Mouse (Mus musculus) monocyte, adult 5-6 weeks (primary cell): ENCODE data around the gene Gm11114. TPM values are rescaled to one million over a fixed set of nuclear protein-coding genes. Genes with fewer than 3 reads are reported as not detected.

Source experiments
- ATAC-seq: fragments of 153-309, 156-312 bp; replicated peaks from 2 replicates; pipeline ENCODE4 v1.8.0; 2017; ENCODE audit warnings: mild to moderate bottlenecking; ENCODE audit not compliant: low TSS enrichment, insufficient number of reproducible peaks, severe bottlenecking, poor library complexity, low FRiP score
- total RNA-seq: library from RNA; stranded (forward); fragments of 200-1000, 200-491, 200-594 nt; gene quantifications from 3 replicates; pipeline ENCODE4 v1.2.3, GENCODE M21; 2017

The Gm11114 gene
- not detected in 3 replicates for total RNA-seq

DNA sequence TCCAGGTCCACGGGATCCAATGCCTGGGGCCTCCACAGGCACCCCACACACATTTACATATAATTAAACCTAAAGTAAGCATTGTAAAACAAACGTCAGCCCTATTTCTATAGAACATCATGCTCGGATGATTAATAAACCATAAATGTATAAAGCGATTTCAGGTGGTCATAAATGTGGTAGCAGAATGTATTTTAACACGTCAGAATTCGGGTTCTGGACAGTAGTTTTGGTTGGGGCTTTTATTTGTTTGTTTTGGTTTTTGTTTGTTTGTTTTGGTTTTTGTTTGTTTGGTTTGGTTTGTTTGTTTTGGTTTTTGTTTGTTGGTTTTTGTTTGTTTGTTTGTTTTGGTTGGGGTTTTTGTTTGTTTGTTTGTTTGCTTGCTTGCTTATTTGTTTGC, at the start of gene Gm11114:
Gene Gm11114, plus strand, starts transcription at position 301 of the 400 bp plus-strand sequence.
- ATAC-seq: no peak

DNA sequence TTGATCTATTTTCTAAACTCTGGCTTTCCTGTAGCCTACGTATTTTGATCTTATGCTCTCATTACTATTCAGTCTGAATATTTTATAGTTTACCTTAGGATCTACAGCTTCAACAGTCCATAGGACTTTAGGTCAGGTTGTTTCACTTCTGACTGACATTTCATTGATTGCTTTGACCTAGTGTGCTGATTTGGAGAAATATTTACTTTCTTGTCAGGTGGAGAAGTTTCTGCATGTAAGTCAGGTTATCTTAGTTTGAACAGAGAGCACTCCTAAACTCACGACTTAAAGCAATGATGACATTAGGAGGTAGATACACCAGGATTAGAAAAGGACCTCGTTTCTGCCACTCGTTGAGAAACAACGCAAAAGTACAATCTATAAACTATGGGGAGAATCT, 45.7 kb upstream of the Gm11114 start:
- no peak for ATAC-seq

DNA sequence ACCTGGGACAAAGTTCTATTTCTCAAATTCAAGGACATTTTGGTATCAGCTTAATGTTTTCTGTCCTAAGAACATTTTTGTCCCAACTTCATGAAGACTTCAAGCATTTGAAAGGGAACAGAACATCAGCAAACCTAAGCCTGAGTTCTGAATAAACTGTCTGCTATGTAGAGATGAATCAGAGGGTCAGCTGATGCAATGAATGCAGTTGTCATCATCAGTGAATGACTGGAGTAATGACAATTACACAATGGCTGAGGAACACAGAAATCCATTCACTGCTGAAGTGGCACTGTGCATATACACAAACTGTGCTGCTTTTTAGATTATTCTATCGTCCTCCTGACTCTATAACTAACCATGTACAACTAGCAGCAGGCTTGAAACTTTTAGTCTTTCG, 38.5 kb upstream of the Gm11114 start:
- ATAC-seq: no peak

DNA sequence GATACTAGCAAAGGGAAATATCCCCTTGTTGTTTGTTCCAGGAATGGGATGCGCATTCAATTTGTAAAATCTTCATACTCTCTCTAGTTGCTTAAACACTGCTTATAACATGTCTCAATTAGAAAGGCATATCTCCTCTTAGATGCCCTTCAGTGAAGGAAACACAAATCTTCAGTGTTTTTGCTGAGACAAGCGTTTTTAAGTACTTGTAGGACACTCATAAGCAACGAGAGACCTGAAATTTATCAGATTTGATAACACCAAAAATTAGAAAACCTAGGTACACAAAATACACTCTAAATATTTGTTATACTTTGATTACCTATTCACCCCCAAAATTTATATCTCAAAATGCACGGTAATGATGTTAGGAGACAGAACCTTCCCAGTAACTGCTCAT, 9.7 kb upstream of the Gm11114 start:
- no peak for ATAC-seq

DNA sequence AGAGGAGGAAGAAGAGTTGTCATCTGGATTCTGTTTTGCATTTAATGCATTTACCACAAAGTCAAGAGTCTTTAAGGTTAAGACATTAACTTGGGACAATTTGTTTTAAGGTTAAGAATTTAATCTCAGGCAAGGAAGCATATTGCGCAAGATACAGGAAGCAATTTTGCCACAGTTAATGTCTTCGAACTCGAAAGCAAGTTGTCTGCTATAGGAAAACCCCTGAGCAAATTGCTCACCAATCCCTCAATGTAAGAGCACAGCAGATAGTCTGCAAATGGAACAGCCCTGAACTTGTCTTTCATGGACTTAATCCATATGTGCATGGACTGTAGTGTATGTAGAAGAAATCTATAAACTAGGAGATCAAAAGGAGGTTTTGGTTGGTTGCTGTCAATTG, 9.2 kb upstream of the Gm11114 start:
- ATAC-seq: no peak

DNA sequence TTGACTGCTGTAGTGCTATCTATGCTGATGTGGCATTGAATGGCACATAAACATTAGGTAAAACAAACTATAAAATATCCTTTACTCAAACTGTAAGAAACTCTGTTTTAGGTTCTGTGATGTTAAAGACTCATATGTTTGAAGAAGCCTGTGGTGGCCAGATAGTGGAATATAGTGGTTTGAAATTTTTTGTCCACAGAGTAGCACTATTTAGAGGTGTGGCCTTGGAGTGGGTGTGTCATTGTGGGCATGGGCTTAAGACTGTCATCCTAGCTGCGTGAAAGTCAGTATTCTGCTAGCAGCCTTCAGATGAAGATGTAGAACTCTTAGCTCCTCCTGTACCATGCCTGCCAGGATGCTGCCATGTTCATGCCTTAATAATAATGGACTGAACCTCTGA, 3.5 kb downstream of the Gm11114 start:
- no peak for ATAC-seq

DNA sequence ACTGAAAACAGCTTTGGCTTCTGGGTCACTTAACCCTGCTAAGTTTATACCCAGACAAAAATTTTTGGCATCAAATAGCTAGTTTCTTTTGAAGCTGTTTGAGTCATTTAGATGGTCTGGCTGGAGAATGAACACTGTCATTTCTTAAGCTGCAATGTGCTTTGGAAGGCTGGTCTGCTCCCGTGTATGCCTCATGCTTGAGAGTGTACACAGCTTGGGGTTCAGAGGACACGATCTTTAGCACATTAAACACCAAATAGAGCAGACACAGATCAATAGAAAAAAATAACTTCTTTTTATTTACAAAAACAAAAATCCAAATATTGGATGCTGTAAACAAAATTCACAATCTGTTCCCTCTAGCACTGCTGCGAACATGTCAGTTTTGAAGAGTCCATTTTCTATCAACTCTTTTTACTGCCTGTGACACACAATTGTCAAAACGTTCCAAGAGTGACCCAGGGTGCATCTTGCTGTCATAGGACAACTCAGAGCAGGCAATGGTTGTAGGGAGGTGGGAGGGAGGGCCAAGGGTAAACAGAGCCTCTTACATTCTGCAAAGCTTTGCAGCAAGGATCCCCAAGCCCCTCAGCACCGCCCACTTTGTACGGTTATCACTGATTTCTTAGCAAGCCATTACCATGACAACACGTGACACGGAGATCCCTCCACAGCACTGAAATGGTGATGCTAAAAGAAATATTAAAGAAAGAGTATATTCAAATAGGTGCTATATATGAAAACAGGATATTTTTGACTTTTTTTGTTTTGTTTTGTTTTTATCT, 7.8 kb downstream of the Gm11114 start:
- no peak for ATAC-seq

DNA sequence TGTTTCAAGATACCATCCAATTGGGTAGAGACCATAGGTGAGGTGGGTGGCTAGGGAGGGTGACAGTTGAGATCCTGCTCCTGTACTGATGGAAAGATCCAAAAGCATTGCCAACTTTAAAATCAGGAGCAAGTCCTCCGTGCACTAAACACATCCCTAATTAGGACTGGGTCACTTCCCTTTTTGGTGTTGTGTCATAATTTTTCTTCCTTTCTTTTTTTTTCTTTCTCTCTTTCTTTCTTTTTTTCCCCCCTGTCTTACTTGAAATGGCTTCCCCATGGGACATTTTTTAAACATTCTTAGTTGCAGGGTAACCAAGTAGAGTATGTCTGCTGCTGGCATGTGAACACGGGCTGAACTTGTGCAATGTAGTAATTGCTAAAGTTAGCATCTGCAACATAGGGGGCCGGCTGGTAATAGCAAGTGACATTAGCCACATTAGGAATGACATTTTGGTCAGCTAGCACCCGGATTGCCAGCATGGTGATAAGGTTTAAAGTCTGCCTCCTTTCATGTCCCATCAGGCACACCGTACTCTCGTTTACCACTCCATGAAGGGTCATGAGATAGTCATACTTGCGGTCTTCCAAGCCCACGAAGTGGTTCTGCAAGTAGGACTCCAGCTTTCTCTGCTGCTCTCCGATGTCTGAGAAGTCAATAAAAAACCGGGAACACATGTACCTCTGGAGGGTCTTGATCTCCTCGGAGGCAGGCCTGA, 11.7 kb downstream of the Gm11114 start:
- ATAC-seq: no peak

DNA sequence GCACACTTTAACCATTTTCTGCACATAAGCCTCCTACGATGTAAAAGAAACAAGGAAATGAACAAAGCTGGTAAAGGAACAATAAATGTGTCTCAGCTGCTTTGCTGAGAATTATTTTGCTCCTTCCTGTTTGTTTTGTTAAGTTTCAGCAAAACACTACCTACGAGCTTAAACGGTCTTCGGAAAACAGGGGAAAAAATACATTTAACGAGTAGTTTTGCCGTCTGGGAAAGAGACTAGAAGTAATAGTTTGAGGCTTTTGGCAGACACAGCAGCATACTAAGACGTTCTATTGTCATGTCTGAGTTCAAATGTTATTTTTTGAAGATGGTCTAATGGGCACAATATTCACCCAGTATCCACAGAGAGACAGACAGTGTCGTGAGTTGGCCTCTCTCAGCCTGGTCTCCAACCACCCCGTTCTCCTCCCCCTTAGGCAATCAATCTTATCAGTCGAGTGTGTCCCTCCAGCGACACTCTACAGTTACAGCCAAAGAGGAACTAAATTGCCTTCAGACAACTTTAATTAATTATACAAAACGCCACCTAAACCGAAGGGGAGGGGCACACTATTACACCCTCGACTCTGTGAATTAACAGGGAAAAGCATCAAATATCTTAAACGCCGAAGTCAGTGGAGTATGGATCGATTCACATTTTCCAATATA, 12.8 kb downstream of the Gm11114 start:
- no peak for ATAC-seq

DNA sequence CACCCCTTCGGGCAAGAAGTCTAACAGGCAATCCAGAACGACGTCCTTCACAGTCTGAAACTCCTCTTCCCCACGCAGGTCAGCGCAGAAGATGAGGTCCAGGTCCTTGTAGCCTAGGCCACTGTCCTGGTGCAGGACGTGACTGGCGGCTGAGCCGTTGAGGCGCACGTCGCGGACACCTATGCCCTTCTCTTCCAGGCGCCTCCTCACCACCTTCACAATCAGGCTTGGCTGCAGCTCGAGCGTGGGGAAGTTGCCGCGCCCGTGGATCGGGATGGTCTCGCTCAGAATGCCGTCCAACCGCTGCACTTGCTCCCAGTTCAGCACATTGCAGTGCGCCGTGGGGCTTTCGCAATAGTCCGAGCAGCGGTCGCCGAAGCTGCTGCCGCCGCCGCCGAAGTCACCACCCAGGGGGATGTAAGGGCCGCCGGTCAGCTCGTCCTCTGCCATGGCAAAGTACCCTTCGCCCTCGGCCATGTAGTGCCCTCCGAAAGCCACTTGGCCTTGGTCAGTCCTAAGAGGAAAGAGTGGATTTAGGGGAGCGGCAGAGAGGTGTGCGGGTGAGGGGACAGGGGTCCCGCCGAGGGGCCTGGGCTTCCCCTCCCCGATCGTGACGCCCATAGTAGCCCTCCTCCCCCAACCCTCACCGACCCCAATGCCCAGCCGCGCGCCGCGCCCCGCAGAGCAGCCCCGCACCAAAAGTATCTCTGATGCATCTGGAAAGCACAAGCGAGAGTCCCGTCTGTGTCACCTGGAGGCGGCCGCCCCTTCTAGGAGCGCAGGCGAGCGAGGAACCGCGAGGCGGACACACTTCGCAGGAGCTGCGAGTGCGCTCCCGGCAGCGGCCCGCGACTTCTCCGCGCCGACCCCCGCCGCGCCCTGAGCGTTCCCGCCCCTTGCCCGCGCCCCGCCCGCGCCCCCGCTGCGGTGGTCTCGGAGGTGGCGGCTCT, 14.0 kb downstream of the Gm11114 start:
- ATAC-seq: peak; percentile 27

DNA sequence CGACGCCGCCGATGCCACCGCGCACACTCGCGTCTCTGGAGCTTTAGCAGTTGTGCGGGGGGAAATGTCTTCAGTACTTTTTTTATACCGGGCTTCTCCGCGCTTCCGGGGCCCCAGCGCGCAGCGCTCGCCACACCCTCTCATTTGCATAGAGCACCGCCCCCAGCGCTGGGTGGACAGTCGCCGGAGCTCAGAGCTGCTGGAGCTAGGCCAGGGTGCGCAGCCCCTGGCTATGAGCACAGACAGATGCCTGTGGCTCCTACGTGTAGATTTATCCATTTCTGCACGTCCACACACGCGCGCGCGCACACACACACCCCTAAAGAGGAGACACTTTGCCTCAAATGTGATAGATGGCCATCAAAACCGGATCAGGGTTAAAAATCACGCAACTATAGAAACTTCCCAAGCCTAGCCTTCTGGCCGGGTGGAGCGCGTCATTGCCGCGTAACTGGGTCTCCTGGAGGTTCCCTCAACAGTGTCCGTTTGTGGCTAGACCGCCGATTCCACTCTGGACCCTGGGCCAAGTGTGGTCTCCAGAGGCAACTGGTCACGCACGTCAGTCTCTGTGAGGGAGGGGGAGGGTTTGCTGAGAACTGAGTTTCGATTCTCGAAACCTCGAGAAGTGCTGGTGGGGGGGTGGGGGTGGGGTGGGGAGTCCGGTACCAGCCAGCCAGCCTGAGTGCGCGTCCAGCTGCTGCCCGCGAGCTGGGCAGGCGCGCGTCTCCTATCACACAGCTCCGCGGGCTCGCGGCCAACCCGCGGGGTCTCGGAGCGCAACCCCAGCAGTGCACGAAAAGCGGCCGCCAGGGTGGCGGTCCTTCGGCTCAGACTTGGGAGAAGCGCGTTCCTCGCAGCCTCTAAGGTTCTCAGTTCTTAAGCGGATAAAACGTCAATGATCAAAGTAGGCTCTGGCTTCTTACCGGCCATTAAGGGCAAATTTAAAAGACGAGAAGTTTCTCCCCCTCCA, 15.0 kb downstream of the Gm11114 start, which contains the start of gene Tent5a:
Gene Tent5a, minus strand, starts transcription at position 107 of the 970 bp plus-strand sequence.
- ATAC-seq: peak; percentile 60

DNA sequence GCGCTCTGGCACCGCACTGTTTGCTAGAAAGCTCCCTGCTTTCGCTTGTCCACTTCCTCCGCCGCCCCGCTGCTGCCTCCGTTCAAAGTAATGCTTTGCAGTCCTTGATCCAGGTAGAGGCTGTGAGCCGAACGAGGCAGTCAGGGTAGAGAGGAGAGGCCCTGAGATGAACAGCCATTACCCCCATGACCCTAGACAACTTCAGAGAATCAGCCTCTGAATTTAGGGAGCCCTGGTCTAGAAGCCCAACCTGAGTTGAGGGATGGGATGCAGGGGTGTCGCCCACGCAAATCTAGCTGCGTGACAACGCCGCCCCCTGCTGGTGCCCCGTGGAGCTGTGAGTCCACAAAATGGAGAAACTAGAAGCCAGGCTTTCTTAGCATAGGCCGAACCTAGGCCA, 15.7 kb downstream of the Gm11114 start:
- peak; percentile 56 for ATAC-seq

DNA sequence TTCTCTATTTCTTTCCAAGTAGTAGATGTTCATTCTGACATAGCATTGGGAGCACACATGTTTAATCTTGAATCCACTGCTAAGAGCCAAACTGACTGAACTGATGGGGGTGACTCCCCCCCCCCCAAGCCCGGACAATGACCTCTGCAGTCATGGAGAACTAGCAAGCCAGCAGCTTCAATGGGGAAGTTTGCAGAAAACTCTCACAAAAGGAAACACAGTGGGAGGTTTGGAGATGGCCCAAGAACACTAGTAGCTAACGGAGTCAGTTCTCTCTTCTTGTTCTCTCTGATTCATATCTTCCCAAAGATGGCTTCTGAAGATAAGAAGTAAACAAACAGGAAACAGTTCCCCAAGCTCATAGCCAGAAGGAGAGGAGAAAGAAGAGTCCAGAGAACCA, 18.9 kb downstream of the Gm11114 start:
- no peak for ATAC-seq

DNA sequence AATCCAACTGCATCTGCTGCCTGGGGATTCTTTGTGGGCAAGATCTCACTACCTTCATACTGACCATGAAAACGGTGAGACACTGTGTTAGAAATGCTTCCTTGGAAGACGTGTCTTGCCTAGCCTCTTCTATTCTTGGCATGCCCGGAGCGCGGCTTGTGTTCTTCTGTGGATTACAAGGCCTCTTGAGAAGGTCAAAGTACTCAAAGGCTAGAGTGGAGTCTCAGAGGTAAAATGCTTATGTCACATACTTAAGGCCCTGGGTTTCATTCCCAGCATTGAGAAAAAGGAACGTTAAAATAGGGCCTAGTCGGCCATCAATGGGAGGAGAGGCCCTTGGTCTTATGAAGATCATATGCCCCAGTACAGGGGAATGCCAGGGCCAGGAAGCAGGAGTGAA, 23.5 kb downstream of the Gm11114 start:
- ATAC-seq: no peak

DNA sequence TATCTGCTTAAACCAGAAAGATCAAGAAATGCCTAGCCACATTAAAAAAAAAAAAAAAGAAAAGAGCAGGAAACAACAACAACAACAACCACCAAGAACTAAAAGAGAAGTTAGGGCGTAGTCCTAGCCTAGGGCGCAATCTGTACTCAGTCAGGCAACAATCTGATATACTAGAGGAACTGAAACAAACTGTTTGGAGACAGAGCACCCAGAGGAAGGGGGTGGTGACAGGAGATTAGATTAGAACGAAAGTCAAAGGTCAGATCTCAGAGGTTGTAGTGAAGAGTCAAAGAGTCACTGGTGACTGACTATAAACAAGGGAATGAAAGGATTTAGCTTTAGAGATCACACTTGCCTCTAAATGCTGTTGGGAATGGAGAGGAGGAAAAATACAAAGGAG, 27.7 kb downstream of the Gm11114 start:
- peak; percentile 93 for ATAC-seq

DNA sequence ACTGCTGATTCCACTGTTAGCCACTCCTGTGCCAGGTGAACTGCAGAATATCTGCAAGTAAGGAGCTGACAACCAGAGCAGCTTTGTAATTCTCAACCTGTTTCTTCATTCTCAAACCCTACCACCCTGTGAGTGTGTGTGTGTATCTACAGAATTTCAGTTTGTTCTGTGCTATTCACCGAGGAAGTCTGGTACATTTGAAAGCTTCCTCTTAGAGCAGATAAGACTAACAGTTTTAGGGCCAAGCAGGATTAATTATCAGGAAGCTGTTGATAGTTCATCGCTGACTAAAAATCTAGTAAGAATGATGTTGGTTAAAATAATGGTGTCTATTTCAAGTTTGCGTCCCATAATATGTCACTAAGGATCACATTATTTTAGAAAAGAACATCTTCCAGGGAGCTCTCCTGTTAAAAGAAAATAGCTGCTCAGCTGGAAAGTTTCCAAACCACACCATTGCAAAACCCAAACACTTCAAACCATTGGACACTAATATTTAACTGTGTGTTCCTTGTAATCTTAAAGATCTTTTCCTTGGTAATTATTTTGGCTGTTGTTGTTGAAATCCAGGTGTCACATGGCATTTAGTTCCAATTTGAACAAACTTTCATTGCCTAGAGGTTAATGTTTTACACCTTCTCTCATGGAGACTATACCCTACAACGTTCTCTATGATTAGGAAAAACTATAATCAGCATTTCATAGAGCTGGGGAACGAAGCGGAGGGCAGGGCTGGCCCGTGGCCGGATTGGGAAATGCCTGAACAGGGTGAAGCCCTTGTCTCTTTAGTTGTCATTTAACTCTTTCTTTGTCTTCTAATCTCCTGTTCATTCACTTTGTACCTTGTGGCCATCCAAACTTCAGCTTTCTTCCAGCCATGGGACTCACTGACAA, 30.6 kb downstream of the Gm11114 start:
- no peak for ATAC-seq
